ENCODE assay signal across 8 mouse cellular contexts in the genomic region with DNA sequence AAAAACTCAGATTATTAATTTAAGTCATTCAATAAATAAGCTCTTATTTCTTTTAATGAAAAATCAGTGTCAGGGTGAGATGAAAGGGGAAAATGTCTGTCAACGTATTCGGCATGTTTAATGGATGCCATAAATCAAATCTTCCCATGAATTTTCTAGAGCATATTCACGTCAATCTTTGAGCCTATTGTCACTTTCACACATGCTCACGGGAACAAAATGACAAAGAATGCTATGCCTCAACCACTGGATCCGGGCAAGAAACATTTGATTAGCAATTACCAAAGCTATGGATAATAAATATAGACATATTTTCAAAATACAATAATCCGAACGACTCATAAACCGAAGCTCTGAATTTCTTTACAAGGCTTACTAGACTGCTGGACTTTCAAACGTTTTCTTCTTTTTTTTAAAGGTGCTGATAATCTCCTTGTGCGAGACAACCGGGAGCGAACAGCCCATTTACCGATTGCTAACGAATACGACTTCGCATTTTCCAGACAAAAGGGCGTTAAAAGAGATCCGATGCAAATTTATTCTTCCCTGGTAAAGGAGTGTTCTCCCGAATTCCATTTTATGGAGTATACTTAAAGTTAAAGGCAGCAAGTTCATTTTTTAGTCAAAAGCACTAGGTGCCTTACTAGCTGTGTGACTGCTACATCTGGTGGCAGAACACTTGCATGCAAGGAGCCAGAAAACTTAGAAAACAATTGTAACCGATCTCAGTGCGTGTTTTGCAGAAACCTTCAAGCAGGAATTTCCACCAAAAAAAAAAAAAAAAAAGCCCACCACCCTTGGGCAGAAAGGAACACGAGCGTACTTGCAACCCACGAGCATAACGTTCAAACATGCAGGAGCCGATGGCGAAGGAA. TPM values are rescaled to one million over a fixed set of nuclear protein-coding genes. Genes with fewer than 3 reads are reported as not detected.
A peak's percentile ranks its signal among the peaks of the same experiment; 100 is the strongest.
DNase-seq lines count a peak whose midpoint lies in the region; ATAC-seq lines count a peak whose summit lies in the region.

No protein-coding gene starts in this region.

- no peak for ATAC-seq in heart, embryonic 11.5 days (replicated peaks; ENCODE audit: insufficient number of reproducible peaks, low FRiP score, low TSS enrichment)
- ATAC-seq in midbrain, embryonic 13.5 days, result 0 out of 2 replicates have a peak, but pooled peaks have one; percentile 9
- ATAC-seq in megakaryocyte-erythroid progenitor cell, adult 5-6 weeks (replicated peaks; ENCODE audit: low FRiP score, low TSS enrichment, poor library complexity, severe bottlenecking), result no peak

- H3K9me3 ChIP-seq in heart, embryonic 11.5 days (replicated peaks; ENCODE audit: control insufficient read depth, low read length), result no peaks in the 10 kb centered on the region
- H3K9me3 ChIP-seq in midbrain, embryonic 13.5 days, result no peaks in the 10 kb centered on the region

- DNase-seq in adrenal gland, postnatal 14 days, result peak; percentile 37
- DNase-seq in adrenal gland, adult 18-20 months (ENCODE audit: low spot score in 2 of 2), result no peak
- DNase-seq in urinary bladder, postnatal 14 days (ENCODE audit: low spot score), result peak; percentile 9
- no peak for DNase-seq in urinary bladder, adult 18-20 months (ENCODE audit: low spot score in 2 of 2)
- DNase-seq in kidney, postnatal 25 days, result peak; percentile 27 to 38

- H3K4me2 ChIP-seq in heart, embryonic 11.5 days, result peak overlapping the region; percentile 83
- H3K4me2 ChIP-seq in midbrain, embryonic 13.5 days (replicated peaks), result peak overlapping the region; percentile 64

- H3K4me3 ChIP-seq in heart, embryonic 11.5 days (ENCODE audit: low read depth, low read length), result peak overlapping the region; percentile 94
- H3K4me3 ChIP-seq in midbrain, embryonic 13.5 days (replicated peaks), result peak overlapping the region; percentile 92

- H3K27ac ChIP-seq in heart, embryonic 11.5 days (ENCODE audit: low read depth, low read length), result peak overlapping the region; percentile 100
- peak overlapping the region; percentile 99 for H3K27ac ChIP-seq in midbrain, embryonic 13.5 days

- H3K9ac ChIP-seq in heart, embryonic 11.5 days (ENCODE audit: low read depth, low read length), result peak overlapping the region; percentile 100
- H3K9ac ChIP-seq in midbrain, embryonic 13.5 days (replicated peaks), result peak overlapping the region; percentile 96

- H3K27me3 ChIP-seq in heart, embryonic 11.5 days (ENCODE audit: control insufficient read depth, insufficient read depth, low read length), result no peaks in the 10 kb centered on the region
- H3K27me3 ChIP-seq in midbrain, embryonic 13.5 days, result no peaks in the 10 kb centered on the region

- H3K4me1 ChIP-seq in heart, embryonic 11.5 days (ENCODE audit: control insufficient read depth, insufficient read depth, low read length), result peaks cover 10% of the 10 kb centered on the region
- peaks cover 22% of the 10 kb centered on the region for H3K4me1 ChIP-seq in midbrain, embryonic 13.5 days (replicated peaks)

- no peaks in the 10 kb centered on the region for H3K36me3 ChIP-seq in heart, embryonic 11.5 days (ENCODE audit: control insufficient read depth, insufficient read depth, low read length)
- no peaks in the 10 kb centered on the region for H3K36me3 ChIP-seq in midbrain, embryonic 13.5 days

- 2% methylated on average over 27 of the region's 27 CpGs for WGBS in heart, embryonic 11.5 days (ENCODE audit: insufficient replicate concordance)
- under 1% methylated on average over 27 of the region's 27 CpGs for WGBS in midbrain, embryonic 13.5 days

RNA-seq across cellular contexts. Expression of a gene that starts 1.4 kb away (rescaled TPM):
- 60.4 and 66.0 TPM in 2 replicates for total RNA-seq in adrenal gland, postnatal 14 days (2021)
- total RNA-seq in adrenal gland, adult 18-20 months (2021), result 10 to 100 TPM; 37.6 to 52.5 TPM
- 34.2 and 39.4 TPM in 2 replicates for polyA plus RNA-seq in heart, embryonic 11.5 days (2014; fragmentation: Nextera tagmentation; extraction: Ambion mirVana)
- 25.5 and 26.2 TPM in 2 replicates for polyA plus RNA-seq in midbrain, embryonic 13.5 days (2015; fragmentation: Nextera tagmentation; extraction: Ambion mirVana)
- 128 and 150 TPM in 2 replicates for total RNA-seq in megakaryocyte-erythroid progenitor cell, adult 5-6 weeks (2014; fragmentation: Nextera tagmentation)
- total RNA-seq in megakaryocyte-erythroid progenitor cell, adult 5-6 weeks (2017), result 112 and 121 TPM in 2 replicates

Comparison
In these comparisons a context has a peak if more than half of its experiments do, and no peak if none do; other contexts are left out.
1. DNase-seq: peak in adrenal gland, postnatal 14 days (single experiment), urinary bladder, postnatal 14 days (single experiment) and kidney, postnatal 25 days (2 of 2); none in adrenal gland, adult 18-20 months (0 of 2) and urinary bladder, adult 18-20 months (0 of 2).